Comparison of ENCODE assay signal across 18 mouse cellular contexts in genomic region chr9:27208840-27209239, GRCm38 (mm10). TPM values are rescaled to one million over a fixed set of nuclear protein-coding genes. Genes with fewer than 3 reads are reported as not detected.
DNase-seq lines count a peak whose midpoint lies in the region.
"Had no signal": no experiment of that assay in that cellular context is flagged by ENCODE, and none has a peak within 500 bp of the region (broad histone marks: within the 10 kb centered on the region; RNA-seq: fewer than 3 reads in every experiment).

No protein-coding gene starts in this region.

- intact Hi-C loops in left cerebral cortex, postnatal 14 days (cut with DNase I) = no loop called here

- 85% methylated on average over 3 of the region's 3 CpGs for WGBS in hindbrain, embryonic 10.5 days

- no peak overlapping the region for H3K27ac ChIP-seq in hindbrain, embryonic 10.5 days
- H3K27ac ChIP-seq: embryonic facial prominence, embryonic 12.5 days; forebrain, embryonic 15.5 days; hindbrain, embryonic 12.5 days had no signal

- H3K36me3 ChIP-seq in hindbrain, embryonic 10.5 days = no peaks in the 10 kb centered on the region
- H3K36me3 ChIP-seq: embryonic facial prominence, embryonic 12.5 days; forebrain, embryonic 15.5 days; heart, embryonic 12.5 days; hindbrain, embryonic 12.5 days had no signal

- peaks cover 8% of the 10 kb centered on the region for H3K4me1 ChIP-seq in hindbrain, embryonic 10.5 days (replicated peaks)
- H3K4me1 ChIP-seq: embryonic facial prominence, embryonic 12.5 days had no signal

- H3K9me3 ChIP-seq in hindbrain, embryonic 10.5 days = no peaks in the 10 kb centered on the region
- H3K9me3 ChIP-seq: embryonic facial prominence, embryonic 12.5 days; forebrain, embryonic 15.5 days; heart, embryonic 12.5 days; hindbrain, embryonic 12.5 days had no signal

- peaks cover 13% of the 10 kb centered on the region for H3K27me3 ChIP-seq in hindbrain, embryonic 10.5 days (ENCODE audit: insufficient read depth, poor library complexity, severe bottlenecking)
- H3K27me3 ChIP-seq: embryonic facial prominence, embryonic 12.5 days; forebrain, embryonic 15.5 days; heart, embryonic 12.5 days had no signal

- no peak overlapping the region for H3K4me3 ChIP-seq in hindbrain, embryonic 10.5 days
- H3K4me3 ChIP-seq: embryonic facial prominence, embryonic 12.5 days; forebrain, embryonic 15.5 days; heart, embryonic 12.5 days; hindbrain, embryonic 12.5 days had no signal

- peak; percentile 60 to 83 for DNase-seq in frontal cortex, adult 2 months (ENCODE audit: extremely low spot score in 1 of 2, low spot score in 1 of 2)
- no peak for DNase-seq in frontal cortex, postnatal 14 days (ENCODE audit: low spot score in 2 of 2)
- peak; percentile 19 to 36 for DNase-seq in left cerebral cortex, postnatal 14 days (ENCODE audit: low spot score in 2 of 2)
- DNase-seq in left cerebral cortex, adult 11 months (ENCODE audit: low spot score) = no peak
- peak; percentile 87 for DNase-seq in brain, adult 2 months (ENCODE audit: low read depth, low spot score)
- DNase-seq in telencephalon, adult 2 months (ENCODE audit: low read depth, low spot score) = peak; percentile 81
- DNase-seq in hindbrain, embryonic 10.5 days (ENCODE audit: low spot score) = no peak
- DNase-seq: adrenal gland, postnatal 10 days; cerebellum, adult 11-12 months; cerebellum, adult 9-10 months; cerebellum, postnatal 25 days; gastrocnemius, postnatal 14 days; heart, postnatal 36 days had no signal

RNA-seq across cellular contexts. Expression of gene Jam3, which starts 53.6 kb away (rescaled TPM):
- polyA plus RNA-seq in frontal cortex, adult 2 months (2012; rRNA removed) = 44.5 and 49.8 TPM in 2 replicates
- 10 to 100 TPM; 24.1 to 26.9 TPM for total RNA-seq in left cerebral cortex, postnatal 14 days (2021)
- polyA plus RNA-seq in hindbrain, embryonic 10.5 days (2016; fragmentation: Nextera tagmentation; extraction: Ambion mirVana) = 133 TPM in 2 replicates
- total RNA-seq: MEL had no signal

Comparison
In these comparisons a context has a peak if more than half of its experiments do, and no peak if none do; other contexts are left out.
1. DNase-seq: peak in frontal cortex, adult 2 months (2 of 2), left cerebral cortex, postnatal 14 days (2 of 2), brain, adult 2 months (single experiment) and telencephalon, adult 2 months (single experiment); none in frontal cortex, postnatal 14 days (0 of 2), left cerebral cortex, adult 11 months (single experiment) and hindbrain, embryonic 10.5 days (single experiment).